8 mouse cellular contexts compared by ENCODE assay signal in the genomic region with DNA sequence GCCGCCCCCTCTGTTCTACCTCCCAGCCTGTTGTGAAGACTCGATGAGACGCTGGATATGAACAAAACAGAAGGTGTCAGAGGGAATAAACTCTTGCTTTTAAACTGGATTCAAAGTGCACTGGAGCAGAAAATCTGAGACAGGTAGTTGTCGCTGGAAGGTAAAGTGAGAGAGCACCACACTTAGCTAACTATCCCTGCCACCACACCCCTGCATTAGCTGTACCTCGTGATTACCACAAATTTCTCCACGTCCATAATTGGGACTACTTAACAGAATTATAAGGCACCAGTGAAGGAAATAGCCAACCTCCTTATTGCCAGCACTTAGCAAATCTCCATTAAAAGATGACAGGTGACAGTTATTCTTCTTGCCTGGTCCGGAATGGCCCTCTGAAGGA. TPM values are rescaled to one million over a fixed set of nuclear protein-coding genes. Genes with fewer than 3 reads are reported as not detected.
DNase-seq lines count a peak whose midpoint lies in the region; ATAC-seq and TF ChIP-seq lines count a peak whose summit lies in the region.

No protein-coding gene starts in this region.

- H3K4me2 ChIP-seq in liver, embryonic 12.5 days = peak overlapping the region; percentile 80

- no peaks in the 10 kb centered on the region for H3K4me1 ChIP-seq in spleen, adult 2 months (ENCODE audit: control insufficient read depth, insufficient read depth, insufficient read length)
- H3K4me1 ChIP-seq in liver, embryonic 12.5 days = peaks cover 29% of the 10 kb centered on the region

- no peaks in the 10 kb centered on the region for H3K36me3 ChIP-seq in spleen, adult 2 months (ENCODE audit: control insufficient read depth, insufficient read depth, low read length)
- H3K36me3 ChIP-seq in liver, embryonic 12.5 days = peaks cover 43% of the 10 kb centered on the region

- no peak for TF ChIP-seq CTCF in spleen, adult 2 months (IDR thresholded peaks at IDR 0.05; ENCODE audit: extremely low read depth, insufficient read depth, insufficient read length, insufficient replicate concordance)

- no peaks in the 10 kb centered on the region for H3K9me3 ChIP-seq in liver, embryonic 12.5 days (replicated peaks)

- no peak for TF ChIP-seq POLR2A in spleen, adult 2 months (IDR thresholded peaks at IDR 0.05; ENCODE audit: low read depth, low read length)

- no peak overlapping the region for H3K27ac ChIP-seq in spleen, adult 2 months (ENCODE audit: insufficient read depth, low read length)
- H3K27ac ChIP-seq in liver, embryonic 12.5 days = peak overlapping the region; percentile 83

- ATAC-seq in cerebellum, adult (ENCODE audit: insufficient number of reproducible peaks, low FRiP score, low TSS enrichment) = 0 out of 2 replicates have a peak, but pooled peaks have one; percentile 3
- ATAC-seq in liver, embryonic 12.5 days = peak; percentile 36
- no peak for ATAC-seq in frontal cortex, adult (ENCODE audit: low TSS enrichment)

- peak overlapping the region; percentile 86 for H3K9ac ChIP-seq in liver, embryonic 12.5 days

- WGBS in spleen, adult 2 months = 22% methylated on average over 7 of the region's 7 CpGs
- WGBS in liver, embryonic 12.5 days (ENCODE audit: insufficient replicate concordance) = 17% methylated on average over 7 of the region's 7 CpGs

- H3K27me3 ChIP-seq in spleen, adult 2 months (ENCODE audit: control insufficient read depth, insufficient read depth, low read length) = no peaks in the 10 kb centered on the region
- H3K27me3 ChIP-seq in liver, embryonic 12.5 days (replicated peaks) = no peaks in the 10 kb centered on the region

- no peak for DNase-seq in cerebellum, adult 18-20 months
- DNase-seq in spleen, adult 2 months (ENCODE audit: low read depth in 1 of 2, low spot score in 2 of 2) = no peak
- no peak for DNase-seq in spleen, postnatal 36 days (ENCODE audit: low spot score in 2 of 2)
- DNase-seq in thymus, adult 18-20 months = no peak
- DNase-seq in left cerebral cortex, adult 9 months (ENCODE audit: low spot score in 2 of 2) = no peak

- H3K4me3 ChIP-seq in spleen, adult 2 months (ENCODE audit: extremely low read depth, insufficient read depth, insufficient read length) = peak overlapping the region; percentile 88
- H3K4me3 ChIP-seq in liver, embryonic 12.5 days = peak overlapping the region; percentile 84

RNA-seq across cellular contexts. Expression of gene Parpbp, which starts 0.6 kb away (rescaled TPM):
- polyA plus RNA-seq in spleen, adult 2 months (2012; rRNA removed) = 0.59 and 0.84 TPM in 2 replicates
- polyA plus RNA-seq in liver, embryonic 12.5 days (2016; fragmentation: Nextera tagmentation; extraction: Ambion mirVana) = 17.1 and 17.4 TPM in 2 replicates

RNA-seq across cellular contexts. Expression of gene Nup37, which starts 0.6 kb away (rescaled TPM):
- polyA plus RNA-seq in spleen, adult 2 months (2012; rRNA removed) = 2.1 and 2.3 TPM in 2 replicates
- polyA plus RNA-seq in liver, embryonic 12.5 days (2016; fragmentation: Nextera tagmentation; extraction: Ambion mirVana) = 65.6 and 67.5 TPM in 2 replicates

RNA-seq across cellular contexts. Expression of gene Washc3, which starts 54.7 kb away (rescaled TPM):
- polyA plus RNA-seq in spleen, adult 2 months (2012; rRNA removed) = 6.0 and 6.9 TPM in 2 replicates
- polyA plus RNA-seq in liver, embryonic 12.5 days (2016; fragmentation: Nextera tagmentation; extraction: Ambion mirVana) = 34.9 and 36.0 TPM in 2 replicates

RNA-seq across cellular contexts. Expression of gene Pmch, which starts 55.3 kb away (rescaled TPM):
- not detected in 2 replicates for polyA plus RNA-seq in spleen, adult 2 months (2012; rRNA removed)
- 0.77 and 1.0 TPM in 2 replicates for polyA plus RNA-seq in liver, embryonic 12.5 days (2016; fragmentation: Nextera tagmentation; extraction: Ambion mirVana)

Comparison
In these comparisons a context has a peak if more than half of its experiments do, and no peak if none do; other contexts are left out.
1. RNA of gene Nup37, which starts 0.6 kb away (polyA plus RNA-seq): 65.6 to 67.5 TPM in liver, embryonic 12.5 days; 2.1 to 2.3 TPM in spleen, adult 2 months; every median in the first group is over 10 times any median in the second.